Mouse (Mus musculus): ENCODE measurements around the gene Eif2a. TPM values are rescaled to one million over a fixed set of nuclear protein-coding genes. Genes with fewer than 3 reads are reported as not detected.

Gene Eif2a
- total and polyA plus RNA-seq, 3 experiments, result 116 to 241 (median 119) TPM

DNA sequence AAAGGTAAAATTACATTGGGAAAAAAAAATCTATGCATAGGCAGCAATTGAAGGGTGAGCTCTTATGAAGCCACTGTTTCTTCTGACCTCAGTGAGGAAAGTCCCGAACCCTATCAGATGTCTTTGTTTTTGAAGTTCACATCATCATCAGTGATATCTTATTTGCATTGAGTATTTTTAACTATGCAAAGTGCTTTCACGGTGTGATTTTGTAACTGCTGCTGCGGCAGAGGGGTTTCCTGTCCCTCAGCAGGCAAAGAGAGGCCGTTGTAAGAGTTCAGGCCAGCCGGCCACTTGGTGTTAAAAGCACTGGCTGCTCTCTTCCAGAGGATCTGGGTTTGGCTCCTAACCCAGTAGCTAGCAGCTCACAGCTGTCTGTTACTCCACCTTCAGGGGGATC is 8.4 kb upstream of the Eif2a start (continued):
- TF ChIP-seq MEF2A (IDR thresholded peaks at IDR 0.05; ENCODE audit: borderline replicate concordance, low read depth, low read length), result peak; percentile 98
- TF ChIP-seq ZNF384 (IDR thresholded peaks at IDR 0.05; ENCODE audit: low read depth, low read length), result peak; percentile 62
- peak; percentile 61 for TF ChIP-seq NELFE (IDR thresholded peaks at IDR 0.05; ENCODE audit: low read depth, low read length)
- TF ChIP-seq CHD1 (IDR thresholded peaks at IDR 0.05; ENCODE audit: low read depth, low read length), result no peak

DNA sequence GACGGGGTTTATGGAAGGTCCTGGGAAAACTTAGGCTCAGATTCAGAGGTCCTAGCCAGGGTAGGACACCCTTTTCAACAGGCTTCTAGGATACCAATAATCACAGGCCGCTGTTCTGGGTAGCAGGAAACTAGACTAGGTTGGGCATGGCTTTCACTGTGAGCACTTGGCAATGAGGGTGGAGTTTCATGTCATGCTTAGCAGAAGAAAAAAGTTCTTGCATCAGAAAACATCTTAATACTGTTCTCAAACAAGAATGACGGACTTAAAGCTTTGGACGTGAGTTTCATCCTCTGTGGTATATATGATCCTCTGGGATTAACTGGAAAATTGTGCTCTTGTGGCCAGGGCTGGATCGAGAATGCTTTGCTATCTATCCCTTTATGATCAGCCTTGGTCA is 7.8 kb upstream of the Eif2a start:
- H3K79me2 ChIP-seq (replicated peaks; ENCODE audit: control insufficient read depth, extremely low read depth, insufficient read depth, poor library complexity, severe bottlenecking), result peaks cover 32% of the 10 kb centered on the region
- H3K4me1 ChIP-seq (ENCODE audit: control insufficient read depth in 1 of 2, insufficient read depth in 2 of 2), result peaks cover 6 to 53% of the 10 kb centered on the region in 2 experiments
- TF ChIP-seq JUN (IDR thresholded peaks at IDR 0.05; ENCODE audit: insufficient read depth, low read depth, low read length) (no peak), IRF4 (IDR thresholded peaks at IDR 0.05; ENCODE audit: low read depth, low read length) (0 out of 2 replicates have a peak, but pooled peaks have one; percentile 32), ZNF384 (IDR thresholded peaks at IDR 0.05; ENCODE audit: low read depth, low read length) (0 out of 2 replicates have a peak, but pooled peaks have one; percentile 33), MEF2A (IDR thresholded peaks at IDR 0.05; ENCODE audit: borderline replicate concordance, low read depth, low read length) (0 out of 2 replicates have a peak, but pooled peaks have one; percentile 44), POLR2A (IDR thresholded peaks at IDR 0.05; ENCODE audit: low read depth, low read length) (peak; percentile 44; the same call in 1 of the 2 replicates), CTCF (conservative IDR thresholded peaks at IDR 0.05 in 1 of 2, IDR thresholded peaks at IDR 0.05 in 1 of 2; ENCODE audit: low read depth in 2 of 2, low read length in 2 of 2) (no peak), CHD1 (IDR thresholded peaks at IDR 0.05; ENCODE audit: low read depth, low read length) (peak; percentile 73; the same call in 1 of the 2 replicates), MXI1 (IDR thresholded peaks at IDR 0.05; ENCODE audit: low read depth, low read length) (peak; percentile 69), MYC (IDR thresholded peaks at IDR 0.05; ENCODE audit: low read depth, low read length) (0 out of 2 replicates have a peak, but pooled peaks have one; percentile 61), ZC3H11A (IDR thresholded peaks at IDR 0.05; ENCODE audit: low read depth, low read length) (no peak), ZMIZ1 (IDR thresholded peaks at IDR 0.05; ENCODE audit: low read depth, low read length) (0 out of 2 replicates have a peak, but pooled peaks have one; percentile 18), UBTF (IDR thresholded peaks at IDR 0.05; ENCODE audit: low read depth, low read length) (no peak), JUND (conservative IDR thresholded peaks at IDR 0.05; ENCODE audit: low read depth, low read length) (no peak), RCOR1 (conservative IDR thresholded peaks at IDR 0.05; ENCODE audit: low read depth, low read length) (no peak), GABPA (IDR thresholded peaks at IDR 0.05; ENCODE audit: insufficient replicate concordance, low read depth, low read length) (no peak), BHLHE40 (IDR thresholded peaks at IDR 0.05; ENCODE audit: low read depth, low read length) (no peak), ETS1 (conservative IDR thresholded peaks at IDR 0.05; ENCODE audit: low read depth, low read length) (no peak), USF2 (conservative IDR thresholded peaks at IDR 0.05; ENCODE audit: low read depth, low read length) (no peak), SIN3A (IDR thresholded peaks at IDR 0.05; ENCODE audit: low read length) (no peak), TBP (conservative IDR thresholded peaks at IDR 0.05; ENCODE audit: low read depth, low read length) (peak; percentile 76), HCFC1 (IDR thresholded peaks at IDR 0.05; ENCODE audit: low read depth, low read length) (0 out of 2 replicates have a peak, but pooled peaks have one; percentile 16), POLR2AphosphoS2 (IDR thresholded peaks at IDR 0.05; ENCODE audit: low read depth, low read length) (0 out of 2 replicates have a peak, but pooled peaks have one; percentile 67), MAX (IDR thresholded peaks at IDR 0.05; ENCODE audit: low read length) (no peak)
- H3K27me3 ChIP-seq (replicated peaks), result no peaks in the 10 kb centered on the region
- peak overlapping the region; percentile 31 to 55 (median 46) for H3K4me3 ChIP-seq (replicated peaks in 1 of 3; ENCODE audit: low read depth in 2 of 3, low read length in 2 of 3, poor library complexity in 1 of 3)
- H3K36me3 ChIP-seq (replicated peaks in 1 of 2; ENCODE audit: control insufficient read depth in 1 of 2, insufficient read depth in 1 of 2, low read length in 1 of 2), result peaks cover 16 to 24% of the 10 kb centered on the region in 2 experiments
- H3K9me3 ChIP-seq (replicated peaks; ENCODE audit: low read length), result no peaks in the 10 kb centered on the region
- in situ Hi-C loops (cut with MboI; ENCODE audit: low pct_ligation_motif_present, low pct_unique_long_range_greater_than_20kb, low sequenced_read_pairs) (loop anchor here (10.0 kb wide), 1 partner anchor 137 kb away; no protein-coding TSS in a partner anchor), dilution Hi-C loops (cut with MboI; ENCODE audit: extremely low pct_ligation_motif_present, extremely low pct_unique_long_range_greater_than_20kb, low sequenced_read_pairs) (no loop called here)
- H3K9ac ChIP-seq (ENCODE audit: insufficient read depth, low read depth), result peak overlapping the region; percentile 100
- DNase-seq (ENCODE audit: extremely low read depth), result peak; percentile 77
- H3K4me2 ChIP-seq (ENCODE audit: insufficient read depth, low read depth, poor library complexity, severe bottlenecking), result peak overlapping the region; percentile 64
- peak overlapping the region; percentile 100 for H3K27ac ChIP-seq (ENCODE audit: insufficient read depth, low read depth)

Measured in CH12.LX (cell line).